Mouse (Mus musculus): ENCODE results near the gene Sys1.

GRCm38 (mm10) chr2:164418308-164418875, 38.4 kb upstream of the Sys1 start:
- TF ChIP-seq CTCF (IDR thresholded peaks at IDR 0.05; ENCODE audit: borderline replicate concordance, insufficient read depth, low read depth, low read length) (no peak), POLR2A (IDR thresholded peaks at IDR 0.05; ENCODE audit: borderline replicate concordance, insufficient read depth, low read length) (no peak)

Measured in cerebellum, adult 2 months (tissue).